Mouse (Mus musculus) skeletal muscle tissue, postnatal 0 days (tissue): ENCODE data around the gene Atg16l1. TPM values are rescaled to one million over a fixed set of nuclear protein-coding genes. Genes with fewer than 3 reads are reported as not detected.

Experiments
- polyA plus RNA-seq: library from polyadenylated mRNA; unstranded; fragments of >200 nt; fragmentation: Nextera tagmentation; extraction: Ambion mirVana; gene quantifications from 2 replicates; pipeline ENCODE4 v1.2.1, GENCODE M21; 2015

Gene Atg16l1
- polyA plus RNA-seq = 13.9 and 16.4 TPM in 2 replicates

DNA sequence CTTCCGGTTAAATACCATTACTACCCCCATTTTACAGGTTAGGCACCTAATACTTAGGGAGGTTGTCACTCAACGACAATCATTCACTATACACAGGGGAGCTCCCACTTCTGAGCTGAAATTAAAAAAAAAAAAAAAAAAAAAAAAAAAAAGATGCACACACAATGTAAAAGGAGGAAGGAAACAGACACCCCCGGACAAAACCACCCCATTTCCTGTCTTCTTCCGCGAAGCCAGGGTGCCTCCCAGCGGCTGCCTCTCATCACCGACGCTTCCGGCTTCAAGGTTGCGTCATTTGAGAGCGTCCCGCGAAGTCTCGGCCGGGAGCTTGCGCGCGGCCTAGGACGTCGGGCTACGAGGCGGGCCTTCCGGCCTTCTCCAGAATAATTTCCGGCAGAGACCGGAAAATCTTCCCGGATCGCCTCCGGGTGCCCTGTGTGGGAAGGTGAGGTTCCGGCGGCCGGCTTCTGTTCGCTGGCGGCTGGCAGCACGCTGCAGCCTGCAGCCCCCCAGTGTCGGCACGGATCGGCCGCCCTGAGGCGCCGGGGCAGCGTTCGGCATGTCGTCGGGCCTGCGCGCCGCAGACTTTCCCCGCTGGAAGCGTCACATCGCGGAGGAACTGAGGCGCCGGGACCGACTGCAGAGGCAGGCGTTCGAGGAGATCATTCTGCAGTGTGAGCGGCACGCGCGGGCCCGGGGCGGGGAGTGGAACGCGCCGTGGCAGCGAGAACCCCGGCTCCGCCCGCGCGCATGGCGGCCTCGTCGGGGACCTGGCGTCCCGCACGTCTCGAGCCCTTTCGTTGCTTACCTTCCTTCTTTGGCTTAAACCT is at the start of gene Atg16l1:
Atg16l1 (plus strand) TSS at position 230 of the 830 bp plus-strand sequence.

DNA sequence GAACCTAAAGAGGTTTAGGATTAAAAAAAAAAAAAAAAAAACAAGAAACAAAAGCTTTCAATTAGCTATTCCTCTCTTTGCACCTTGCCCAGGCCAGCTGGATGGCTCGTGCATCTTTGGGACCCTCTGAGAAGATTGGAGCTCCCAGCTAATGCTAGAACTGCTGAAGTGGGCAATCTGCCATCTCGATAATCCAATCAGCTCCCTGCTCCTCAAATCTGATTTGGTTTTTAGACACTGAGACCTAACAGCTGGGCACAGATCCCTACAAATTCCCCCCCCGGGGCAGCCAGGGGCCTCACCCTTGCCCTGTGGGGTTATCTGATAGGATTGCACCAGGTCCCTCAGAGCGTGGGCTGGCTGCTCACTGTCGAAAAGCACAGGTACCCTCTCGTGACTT is 47.9 kb downstream of the Atg16l1 start, which contains the start of gene Sag:
Sag (plus strand) TSS at position 105 of the 400 bp plus-strand sequence.

Other genes with a start within 250 kb of the Atg16l1 start
- 1.4 and 1.7 TPM in 2 replicates for gene Neu2, start 246.0 kb upstream of the Atg16l1 start, polyA plus RNA-seq
- 0.21 and 0.49 TPM in 2 replicates for gene Ngef, start 182.0 kb upstream of the Atg16l1 start, polyA plus RNA-seq
- 4.7 and 6.4 TPM in 2 replicates for gene Inpp5d, start 135.6 kb upstream of the Atg16l1 start, polyA plus RNA-seq
- gene Sag, start 47.8 kb downstream of the Atg16l1 start, polyA plus RNA-seq = 0.92 and 0.97 TPM in 2 replicates
- 15.3 and 18.1 TPM in 2 replicates for gene Dgkd, start 97.4 kb downstream of the Atg16l1 start, polyA plus RNA-seq